Mouse (Mus musculus): ENCODE data around the gene Rassf7. TPM values are rescaled to one million over a fixed set of nuclear protein-coding genes. Genes with fewer than 3 reads are reported as not detected.

Gene Rassf7
- polyA plus RNA-seq, 1 experiment from 2014 or later: 73.3 TPM

MicroRNAs within 50 kb of the gene (microRNA counts, 519-probe panel; counts per million panel counts)
- 3,220 counts per million, percentile 82 among the panel's probes with 10 or more counts for microRNA mmu-miR-210

Small RNA genes within 50 kb of the gene (microRNA-seq; reads per million reads assigned to microRNA genes)
- 703 reads per million, percentile 71 among the genes with 10 or more reads in this experiment for gene Mir210

Other genes with a start within 250 kb of the Rassf7 start
- 179 and 209 TPM in 2 replicates for gene Ifitm1, start 248.6 kb upstream of the Rassf7 start, polyA plus RNA-seq (2015; fragmentation: Nextera tagmentation; extraction: Ambion mirVana)
- gene Ifitm3, start 205.1 kb upstream of the Rassf7 start, polyA plus RNA-seq (2015; fragmentation: Nextera tagmentation; extraction: Ambion mirVana): 368 and 413 TPM in 2 replicates
- 7.6 and 8.1 TPM in 2 replicates for gene Ifitm6, start 197.9 kb upstream of the Rassf7 start, polyA plus RNA-seq (2015; fragmentation: Nextera tagmentation; extraction: Ambion mirVana)
- not detected in 2 replicates for gene Gm17387, start 186.7 kb upstream of the Rassf7 start, polyA plus RNA-seq (2015; fragmentation: Nextera tagmentation; extraction: Ambion mirVana)
- gene B4galnt4, start 154.8 kb upstream of the Rassf7 start, polyA plus RNA-seq (2015; fragmentation: Nextera tagmentation; extraction: Ambion mirVana): 7.0 and 9.2 TPM in 2 replicates
- 38.4 and 47.2 TPM in 2 replicates for gene Pkp3, start 137.6 kb upstream of the Rassf7 start, polyA plus RNA-seq (2015; fragmentation: Nextera tagmentation; extraction: Ambion mirVana)
- gene Sigirr, start 115.3 kb upstream of the Rassf7 start, polyA plus RNA-seq (2015; fragmentation: Nextera tagmentation; extraction: Ambion mirVana): 13.1 and 15.1 TPM in 2 replicates
- gene Ano9, start 98.1 kb upstream of the Rassf7 start, polyA plus RNA-seq (2015; fragmentation: Nextera tagmentation; extraction: Ambion mirVana): 16.2 and 20.5 TPM in 2 replicates
- 58.6 and 60.7 TPM in 2 replicates for gene Ptdss2, start 93.5 kb upstream of the Rassf7 start, polyA plus RNA-seq (2015; fragmentation: Nextera tagmentation; extraction: Ambion mirVana)
- 206 and 215 TPM in 2 replicates for gene Rnh1, start 43.0 kb upstream of the Rassf7 start, polyA plus RNA-seq (2015; fragmentation: Nextera tagmentation; extraction: Ambion mirVana)
- gene Hras, start 21.9 kb upstream of the Rassf7 start, polyA plus RNA-seq (2015; fragmentation: Nextera tagmentation; extraction: Ambion mirVana): 113 and 123 TPM in 2 replicates
- 5.4 and 7.2 TPM in 2 replicates for gene Lrrc56, start 21.7 kb upstream of the Rassf7 start, polyA plus RNA-seq (2015; fragmentation: Nextera tagmentation; extraction: Ambion mirVana)
- 2.8 and 2.9 TPM in 2 replicates for gene Lmntd2, start 1.8 kb upstream of the Rassf7 start, polyA plus RNA-seq (2015; fragmentation: Nextera tagmentation; extraction: Ambion mirVana)
- gene Phrf1, start 12.9 kb downstream of the Rassf7 start, polyA plus RNA-seq (2015; fragmentation: Nextera tagmentation; extraction: Ambion mirVana): 58.8 and 63.4 TPM in 2 replicates
- gene Irf7, start 50.6 kb downstream of the Rassf7 start, polyA plus RNA-seq (2015; fragmentation: Nextera tagmentation; extraction: Ambion mirVana): 4.6 and 5.7 TPM in 2 replicates
- 14.5 and 18.4 TPM in 2 replicates for gene Cdhr5, start 60.9 kb downstream of the Rassf7 start, polyA plus RNA-seq (2015; fragmentation: Nextera tagmentation; extraction: Ambion mirVana)
- gene Sct, start 63.3 kb downstream of the Rassf7 start, polyA plus RNA-seq (2015; fragmentation: Nextera tagmentation; extraction: Ambion mirVana): 44.2 and 48.8 TPM in 2 replicates
- gene Drd4, start 76.1 kb downstream of the Rassf7 start, polyA plus RNA-seq (2015; fragmentation: Nextera tagmentation; extraction: Ambion mirVana): 0.19 and 0.28 TPM in 2 replicates
- gene Deaf1, start 111.8 kb downstream of the Rassf7 start, polyA plus RNA-seq (2015; fragmentation: Nextera tagmentation; extraction: Ambion mirVana): 66.9 and 70.8 TPM in 2 replicates
- 39.3 and 40.6 TPM in 2 replicates for gene Tmem80, start 111.9 kb downstream of the Rassf7 start, polyA plus RNA-seq (2015; fragmentation: Nextera tagmentation; extraction: Ambion mirVana)
- 59.6 and 59.7 TPM in 2 replicates for gene Eps8l2, start 123.0 kb downstream of the Rassf7 start, polyA plus RNA-seq (2015; fragmentation: Nextera tagmentation; extraction: Ambion mirVana)
- 347 and 384 TPM in 2 replicates for gene Taldo1, start 176.3 kb downstream of the Rassf7 start, polyA plus RNA-seq (2015; fragmentation: Nextera tagmentation; extraction: Ambion mirVana)
- gene Gatd1, start 198.3 kb downstream of the Rassf7 start, polyA plus RNA-seq (2015; fragmentation: Nextera tagmentation; extraction: Ambion mirVana): 51.1 and 53.0 TPM in 2 replicates
- gene Cend1, start 213.6 kb downstream of the Rassf7 start, polyA plus RNA-seq (2015; fragmentation: Nextera tagmentation; extraction: Ambion mirVana): 2.5 TPM in 2 replicates
- 26.9 and 27.2 TPM in 2 replicates for gene Slc25a22, start 222.0 kb downstream of the Rassf7 start, polyA plus RNA-seq (2015; fragmentation: Nextera tagmentation; extraction: Ambion mirVana)
- gene Pidd1, start 228.2 kb downstream of the Rassf7 start, polyA plus RNA-seq (2015; fragmentation: Nextera tagmentation; extraction: Ambion mirVana): 8.5 and 8.6 TPM in 2 replicates
- 1,278 and 1,319 TPM in 2 replicates for gene Rplp2, start 231.5 kb downstream of the Rassf7 start, polyA plus RNA-seq (2015; fragmentation: Nextera tagmentation; extraction: Ambion mirVana)
- 33.5 and 34.6 TPM in 2 replicates for gene Pnpla2, start 239.3 kb downstream of the Rassf7 start, polyA plus RNA-seq (2015; fragmentation: Nextera tagmentation; extraction: Ambion mirVana)
- 27.5 and 32.8 TPM in 2 replicates for gene Cracr2b, start 245.2 kb downstream of the Rassf7 start, polyA plus RNA-seq (2015; fragmentation: Nextera tagmentation; extraction: Ambion mirVana)